Mouse (Mus musculus) lung, postnatal 0 days (tissue): ENCODE results near the gene Syn3.

Experiments
- CTCF ChIP-seq: IDR thresholded peaks from 2 replicates; pipeline ENCODE4 v1.5.1; 2016; ENCODE audit warnings: antibody characterized with exemption, mild to moderate bottlenecking
- EP300 ChIP-seq: IDR thresholded peaks from 2 replicates; pipeline ENCODE4 v1.6.1; 2016; ENCODE audit warnings: antibody characterized with exemption, mild to moderate bottlenecking, control low read depth

DNA sequence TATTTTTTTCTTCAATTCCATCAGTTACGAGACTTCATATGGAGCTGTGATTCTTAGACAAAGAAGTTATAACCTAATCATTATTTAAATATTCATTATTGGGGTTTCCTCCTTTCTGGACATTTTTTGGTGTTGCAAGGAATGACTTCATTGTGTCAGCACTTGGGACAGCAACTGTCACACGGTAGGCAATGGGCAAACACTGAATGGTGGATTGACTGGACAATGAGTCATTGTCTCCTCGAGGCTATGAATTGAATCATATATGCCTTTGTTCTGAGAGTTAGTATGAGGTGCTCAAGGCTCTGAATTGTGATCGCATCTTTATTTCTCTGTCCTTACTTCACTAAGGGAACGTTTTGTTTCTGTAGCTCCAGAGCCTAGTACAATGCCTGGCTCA, 492.2 kb downstream of the Syn3 start:
- TF ChIP-seq CTCF, result no peak
- no peak for TF ChIP-seq EP300
